Mouse (Mus musculus): ENCODE measurements around the gene Ksr2. TPM values are rescaled to one million over a fixed set of nuclear protein-coding genes. Genes with fewer than 3 reads are reported as not detected.

The Ksr2 gene
- total and polyA plus RNA-seq, 3 experiments, result not detected

DNA sequence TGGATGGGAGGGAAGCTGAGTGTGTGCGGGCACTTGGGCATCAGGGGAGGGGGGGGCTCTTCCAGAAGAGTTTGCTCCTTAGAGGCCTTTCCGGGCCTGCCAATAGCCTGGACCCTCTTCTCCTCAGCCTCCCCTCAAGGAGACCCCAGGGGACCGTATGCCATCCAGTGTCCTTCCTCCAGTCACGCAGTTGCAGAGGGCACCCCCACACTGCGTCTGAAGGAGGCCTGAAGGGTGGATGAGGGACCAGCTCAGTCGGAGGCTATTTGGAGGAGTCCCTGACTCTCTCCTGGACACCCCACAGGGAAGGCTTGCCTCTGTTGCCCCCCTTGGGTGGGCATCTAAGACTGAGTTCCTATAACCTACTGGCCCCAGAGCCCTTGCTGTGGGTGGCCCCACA, 367.4 kb downstream of the Ksr2 start:
- no peaks in the 10 kb centered on the region for H3K36me3 ChIP-seq (ENCODE audit: control insufficient read depth in 1 of 2, insufficient read depth in 2 of 2, low read length in 2 of 2)
- H3K4me1 ChIP-seq (ENCODE audit: control insufficient read depth in 1 of 2, insufficient read depth in 2 of 2, low read length in 2 of 2), result no peaks in the 10 kb centered on the region
- DNase-seq (ENCODE audit: low read depth, low spot score), result no peak
- TF ChIP-seq MAZ (IDR thresholded peaks at IDR 0.05; ENCODE audit: low read depth, low read length), result no peak
- TF ChIP-seq E2F4 (IDR thresholded peaks at IDR 0.05; ENCODE audit: borderline replicate concordance, low read depth, low read length), result no peak
- no peak for TF ChIP-seq NELFE (IDR thresholded peaks at IDR 0.05; ENCODE audit: low read depth, low read length)
- TF ChIP-seq EP300 (IDR thresholded peaks at IDR 0.05; ENCODE audit: low read depth in 1 of 2, low read length in 2 of 2), result no peak
- TF ChIP-seq BHLHE40 (IDR thresholded peaks at IDR 0.05; ENCODE audit: borderline replicate concordance, low read depth, low read length), result no peak
- no peak for TF ChIP-seq TBP (IDR thresholded peaks at IDR 0.05; ENCODE audit: low read depth, low read length)
- no peak for TF ChIP-seq ZNF384 (IDR thresholded peaks at IDR 0.05; ENCODE audit: low read depth, low read length)
- no peak for TF ChIP-seq POLR2A (IDR thresholded peaks at IDR 0.05; ENCODE audit: control insufficient read depth in 1 of 2, insufficient read depth in 1 of 2, low read depth in 1 of 2, low read length in 2 of 2, poor library complexity in 1 of 2)
- no peak for TF ChIP-seq RAD21 (IDR thresholded peaks at IDR 0.05; ENCODE audit: low read depth, low read length)
- no peak overlapping the region for H3K9ac ChIP-seq (ENCODE audit: control insufficient read depth, low read depth, low read length, poor library complexity, severe bottlenecking)
- no peak overlapping the region for H3K27ac ChIP-seq (ENCODE audit: control insufficient read depth, low read depth, low read length)
- H3K4me3 ChIP-seq (ENCODE audit: control insufficient read depth in 1 of 2, insufficient read depth in 1 of 2, low read depth in 2 of 2, low read length in 2 of 2), result no peak overlapping the region
- H3K79me2 ChIP-seq (ENCODE audit: control insufficient read depth, insufficient read depth, low read length, poor library complexity), result no peaks in the 10 kb centered on the region
- no peaks in the 10 kb centered on the region; a peak in 1 of 4 replicates for H3K27me3 ChIP-seq (ENCODE audit: control insufficient read depth in 1 of 2, insufficient read depth in 2 of 2, low read length in 2 of 2)
- H3K9me3 ChIP-seq (replicated peaks; ENCODE audit: insufficient read depth, low read length), result no peaks in the 10 kb centered on the region

DNA sequence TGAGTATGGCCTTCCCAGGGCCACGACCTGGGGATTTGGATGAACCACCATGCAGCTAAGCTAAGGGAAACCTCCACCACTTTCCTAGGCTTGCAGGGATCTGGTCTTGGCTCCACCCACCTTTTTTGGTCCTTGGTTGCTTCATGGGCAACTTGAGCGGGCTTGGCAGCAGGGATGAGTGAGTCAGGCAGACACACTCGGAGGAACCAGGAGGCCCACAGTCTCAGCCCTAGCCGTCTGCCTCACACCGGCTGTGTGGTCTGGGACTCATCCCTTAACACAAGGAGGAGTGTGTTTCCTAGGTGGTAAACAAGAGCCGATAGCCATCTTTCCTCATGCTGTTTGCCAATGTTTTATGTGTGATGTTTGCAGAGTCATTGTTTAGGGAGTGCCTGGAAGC, 376.3 kb downstream of the Ksr2 start:
- Histone ChIP-seq H3K4me3 (ENCODE audit: control insufficient read depth in 1 of 2, insufficient read depth in 1 of 2, low read depth in 2 of 2, low read length in 2 of 2) (no peak overlapping the region), H3K27ac (ENCODE audit: control insufficient read depth, low read depth, low read length) (no peak overlapping the region), H3K9ac (ENCODE audit: control insufficient read depth, low read depth, low read length, poor library complexity, severe bottlenecking) (no peak overlapping the region), H3K79me2 (ENCODE audit: control insufficient read depth, insufficient read depth, low read length, poor library complexity) (no peaks in the 10 kb centered on the region), H3K4me1 (ENCODE audit: control insufficient read depth in 1 of 2, insufficient read depth in 2 of 2, low read length in 2 of 2) (no peaks in the 10 kb centered on the region), H3K27me3 (ENCODE audit: control insufficient read depth in 1 of 2, insufficient read depth in 2 of 2, low read length in 2 of 2) (no peaks in the 10 kb centered on the region), H3K9me3 (replicated peaks; ENCODE audit: insufficient read depth, low read length) (no peaks in the 10 kb centered on the region), H3K36me3 (ENCODE audit: control insufficient read depth in 1 of 2, insufficient read depth in 2 of 2, low read length in 2 of 2) (no peaks in the 10 kb centered on the region)
- DNase-seq (ENCODE audit: low read depth, low spot score), result no peak
- TF ChIP-seq MXI1 (IDR thresholded peaks at IDR 0.05; ENCODE audit: low read depth, low read length), result no peak
- no peak for TF ChIP-seq ELF1 (IDR thresholded peaks at IDR 0.05; ENCODE audit: low read depth, low read length)
- TF ChIP-seq RAD21 (IDR thresholded peaks at IDR 0.05; ENCODE audit: low read depth, low read length), result no peak
- no peak for TF ChIP-seq HCFC1 (IDR thresholded peaks at IDR 0.05; ENCODE audit: low read depth, low read length)
- TF ChIP-seq ZC3H11A (IDR thresholded peaks at IDR 0.05; ENCODE audit: low read depth, low read length), result no peak
- no peak for TF ChIP-seq KAT2A (conservative IDR thresholded peaks at IDR 0.05; ENCODE audit: low read depth, low read length)
- no peak for TF ChIP-seq USF2 (IDR thresholded peaks at IDR 0.05; ENCODE audit: borderline replicate concordance in 1 of 2, insufficient read depth in 1 of 2, low read depth in 1 of 2, low read length in 2 of 2)
- TF ChIP-seq ZKSCAN1 (IDR thresholded peaks at IDR 0.05; ENCODE audit: low read depth, low read length), result no peak
- TF ChIP-seq CHD1 (IDR thresholded peaks at IDR 0.05; ENCODE audit: low read depth, low read length), result no peak
- TF ChIP-seq CTCF (IDR thresholded peaks at IDR 0.05 in 2 of 3, conservative IDR thresholded peaks at IDR 0.05 in 1 of 3; ENCODE audit: control insufficient read depth in 1 of 3, insufficient read depth in 1 of 3, low read depth in 2 of 3, low read length in 3 of 3, poor library complexity in 1 of 3, severe bottlenecking in 1 of 3), result no peak
- TF ChIP-seq TAL1 (IDR thresholded peaks at IDR 0.05; ENCODE audit: low read length), result no peak
- TF ChIP-seq MYB (IDR thresholded peaks at IDR 0.05; ENCODE audit: low read depth, low read length), result no peak
- no peak for TF ChIP-seq POLR2AphosphoS2 (IDR thresholded peaks at IDR 0.05; ENCODE audit: low read length)
- TF ChIP-seq GABPA (IDR thresholded peaks at IDR 0.05; ENCODE audit: low read depth, low read length), result no peak
